Mouse (Mus musculus) heart, embryonic 16.5 days (tissue): ENCODE measurements around the gene Olfr1415. TPM values are rescaled to one million over a fixed set of nuclear protein-coding genes. Genes with fewer than 3 reads are reported as not detected.
"Not testable (repeated sequence)": the region's sequence is repeated elsewhere in the genome, so short reads cannot be mapped to it uniquely, and the experiment has no call there.

Source experiments
- ATAC-seq: fragments of 200-750 bp; cut with Nextera tagmentation; replicated peaks from 2 replicates; pipeline ENCODE4 v1.8.0; 2017; ENCODE audit warnings: moderate number of reproducible peaks; ENCODE audit not compliant: insufficient read depth, low FRiP score; ENCODE audit errors: extremely low read depth
- H3K27ac ChIP-seq: fragments of 300-500 bp; sonication (generic); 2 replicates; pipeline ENCODE4 v1.5.1; 2014; ENCODE audit warnings: mild to moderate bottlenecking, low read length, control low read depth, moderate library complexity
- H3K27me3 ChIP-seq: fragments of 300-500 bp; sonication (generic); 2 replicates; pipeline ENCODE4 v1.6.1; 2014; ENCODE audit warnings: low read length, mixed read lengths; ENCODE audit not compliant: control insufficient read depth, insufficient read depth
- H3K36me3 ChIP-seq: fragments of 300-500 bp; sonication (generic); 2 replicates; pipeline ENCODE4 v1.6.1; 2014; ENCODE audit not compliant: control insufficient read depth, insufficient read depth
- H3K4me1 ChIP-seq: fragments of 300-500 bp; sonication (generic); 2 replicates; pipeline ENCODE4 v1.6.1; 2014; ENCODE audit warnings: low read length, mixed read lengths; ENCODE audit not compliant: control insufficient read depth, insufficient read depth
- H3K4me2 ChIP-seq: fragments of 300-500 bp; sonication (generic); 2 replicates; pipeline ENCODE4 v1.6.1; 2014; ENCODE audit warnings: low read depth, mild to moderate bottlenecking, control low read depth, low read length
- H3K4me3 ChIP-seq: fragments of 300-500 bp; sonication (generic); 2 replicates; pipeline ENCODE4 v1.5.1; 2014; ENCODE audit warnings: mild to moderate bottlenecking, control low read depth, low read length
- H3K9ac ChIP-seq: fragments of 300-500 bp; sonication (generic); 2 replicates; pipeline ENCODE4 v1.6.1; 2014; ENCODE audit warnings: low read length, control low read depth
- H3K9me3 ChIP-seq: fragments of 300-500 bp; sonication (generic); replicated peaks from 2 replicates; pipeline ENCODE4 v1.6.1; 2016; ENCODE audit warnings: low read length; ENCODE audit not compliant: control insufficient read depth
- WGBS: fragments of 180-500 bp; shearing (Covaris S2); extraction: QIAGEN DNeasy Blood & Tissue Kit; methylation state at CpG from one replicate; pipeline ENCODE4 v1.1.7; 2014; 5-methylcytosine and 5-hydroxymethylcytosine counted together
- polyA plus RNA-seq: library from polyadenylated mRNA; unstranded; fragments of >200 nt; fragmentation: Nextera tagmentation; extraction: Ambion mirVana; gene quantifications from 2 replicates; pipeline ENCODE4 v1.2.1, GENCODE M21; 2015

Olfr1415 gene
- polyA plus RNA-seq, result not detected in 2 replicates

DNA sequence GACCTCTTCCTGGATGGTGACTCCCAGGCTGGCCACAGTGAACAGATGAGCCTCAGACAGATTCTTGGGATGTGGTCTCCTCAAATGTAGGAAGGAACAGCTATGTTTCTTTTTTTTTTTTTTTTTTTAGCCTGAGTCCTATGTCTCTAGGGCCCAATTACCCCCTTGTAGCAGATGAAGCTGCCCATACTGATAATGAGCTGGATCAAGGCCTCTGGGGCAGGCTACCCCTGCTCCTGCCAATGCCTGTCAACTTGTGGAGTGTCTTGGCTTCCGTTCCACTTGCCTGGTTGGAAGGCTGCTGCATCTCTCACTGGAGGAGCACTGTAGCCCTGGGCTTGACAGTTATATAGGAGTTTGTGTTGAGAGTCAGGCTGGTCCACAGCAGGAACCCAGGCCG is at the start of gene Olfr1415:
TSS of gene Olfr1415 (minus strand) at position 101 of the 400 bp plus-strand sequence.
- Histone ChIP-seq H3K27me3 (no peaks in the 10 kb centered on the region), H3K27ac (no peak within 1 kb of the TSS), H3K9ac (no peak within 1 kb of the TSS), H3K9me3 (no peaks in the 10 kb centered on the region), H3K4me1 (no peaks in the 10 kb centered on the region), H3K4me3 (no peak within 1 kb of the TSS), H3K36me3 (no peaks in the 10 kb centered on the region), H3K4me2 (no peak within 1 kb of the TSS)
- ATAC-seq, result no peak
- 71% methylated on average over 2 of the region's 2 CpGs for WGBS

GRCm38 (mm10) chr1:92539071-92539470 is 43.2 kb upstream of the Olfr1415 start:
- Histone ChIP-seq H3K27me3 (no peaks in the 10 kb centered on the region), H3K27ac (no peak overlapping the region), H3K4me2 (no peak overlapping the region), H3K9me3 (no peaks in the 10 kb centered on the region), H3K4me3 (no peak overlapping the region), H3K36me3 (no peaks in the 10 kb centered on the region), H3K9ac (no peak overlapping the region), H3K4me1 (no peaks in the 10 kb centered on the region)
- 32% methylated on average over 2 of the region's 2 CpGs for WGBS
- no peak for ATAC-seq

GRCm38 (mm10) chr1:92536972-92537371 is 41.1 kb upstream of the Olfr1415 start:
- no peaks in the 10 kb centered on the region for H3K27me3 ChIP-seq
- no peak overlapping the region for H3K9ac ChIP-seq
- no peaks in the 10 kb centered on the region for H3K9me3 ChIP-seq
- no peaks in the 10 kb centered on the region for H3K4me1 ChIP-seq
- 36% methylated on average over 5 of the region's 5 CpGs for WGBS
- ATAC-seq, result no peak
- H3K36me3 ChIP-seq, result no peaks in the 10 kb centered on the region
- no peak overlapping the region for H3K4me2 ChIP-seq
- no peak overlapping the region for H3K4me3 ChIP-seq
- H3K27ac ChIP-seq, result no peak overlapping the region

GRCm38 (mm10) chr1:92523764-92524163 is 27.9 kb upstream of the Olfr1415 start:
- WGBS, result 77% methylated on average over 3 of the region's 3 CpGs
- Histone ChIP-seq H3K36me3 (no peaks in the 10 kb centered on the region), H3K4me1 (no peaks in the 10 kb centered on the region), H3K9me3 (no peaks in the 10 kb centered on the region), H3K9ac (no peak overlapping the region), H3K27ac (no peak overlapping the region), H3K4me3 (no peak overlapping the region), H3K27me3 (no peaks in the 10 kb centered on the region), H3K4me2 (no peak overlapping the region)
- ATAC-seq, result no peak

GRCm38 (mm10) chr1:92521376-92521775 is 25.5 kb upstream of the Olfr1415 start:
- WGBS, result 19% methylated on average over 10 of the region's 10 CpGs
- H3K27me3 ChIP-seq, result no peaks in the 10 kb centered on the region
- ATAC-seq, result no peak
- no peak overlapping the region for H3K4me3 ChIP-seq
- no peak overlapping the region for H3K27ac ChIP-seq
- H3K9me3 ChIP-seq, result no peaks in the 10 kb centered on the region
- H3K9ac ChIP-seq, result no peak overlapping the region
- no peaks in the 10 kb centered on the region for H3K36me3 ChIP-seq
- H3K4me2 ChIP-seq, result no peak overlapping the region
- no peaks in the 10 kb centered on the region for H3K4me1 ChIP-seq

- H3K4me1 ChIP-seq, result no peaks in the 10 kb centered on the region
- WGBS, result 63% methylated on average over 6 of the region's 6 CpGs
- no peak overlapping the region for H3K9ac ChIP-seq
- H3K36me3 ChIP-seq, result no peaks in the 10 kb centered on the region
- H3K4me3 ChIP-seq, result no peak overlapping the region
- no peak overlapping the region for H3K27ac ChIP-seq
- ATAC-seq, result no peak
- no peaks in the 10 kb centered on the region for H3K27me3 ChIP-seq
- H3K9me3 ChIP-seq, result no peaks in the 10 kb centered on the region
- H3K4me2 ChIP-seq, result no peak overlapping the region
Observed at GRCm38 (mm10) chr1:92519046-92519445, 23.1 kb upstream of the Olfr1415 start.

- no peak within 1 kb of the TSS for H3K27ac ChIP-seq
- no peaks in the 10 kb centered on the region for H3K36me3 ChIP-seq
- 75% methylated on average over 3 of the region's 3 CpGs for WGBS
- no peaks in the 10 kb centered on the region for H3K27me3 ChIP-seq
- no peak for ATAC-seq
- H3K4me3 ChIP-seq, result no peak within 1 kb of the TSS
- no peak within 1 kb of the TSS for H3K4me2 ChIP-seq
- no peak within 1 kb of the TSS for H3K9ac ChIP-seq
- H3K4me1 ChIP-seq, result no peaks in the 10 kb centered on the region
- H3K9me3 ChIP-seq, result no peaks in the 10 kb centered on the region
Observed at GRCm38 (mm10) chr1:92518561-92518960, 22.7 kb upstream of the Olfr1415 start, which contains the start of gene Olfr1414. Gene Olfr1414, minus strand, starts transcription at chr1:92518661.

DNA sequence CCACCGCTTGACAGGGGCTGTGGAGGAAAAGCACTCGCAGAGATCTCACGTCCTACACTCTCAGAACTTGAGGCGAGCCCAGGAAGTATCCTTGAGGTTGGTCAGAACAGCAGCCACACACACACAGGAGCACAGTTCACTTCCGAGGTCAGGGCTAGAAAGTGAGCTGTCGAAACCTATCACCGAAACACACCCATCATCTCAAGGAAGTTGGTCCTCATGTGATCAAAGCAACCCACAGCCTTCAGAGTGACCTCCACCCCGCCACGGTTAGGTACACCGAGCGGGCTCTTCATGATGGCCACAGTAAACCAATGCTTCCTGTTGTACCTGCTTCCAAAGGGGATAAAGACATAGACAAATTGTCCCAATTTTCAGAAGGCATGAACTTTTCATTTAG is 19.5 kb upstream of the Olfr1415 start:
- H3K9ac ChIP-seq, result no peak overlapping the region
- H3K36me3 ChIP-seq, result no peaks in the 10 kb centered on the region
- no peak overlapping the region for H3K4me3 ChIP-seq
- H3K9me3 ChIP-seq, result no peaks in the 10 kb centered on the region
- no peaks in the 10 kb centered on the region for H3K27me3 ChIP-seq
- H3K4me1 ChIP-seq, result no peaks in the 10 kb centered on the region
- 64% methylated on average over 11 of the region's 11 CpGs for WGBS
- ATAC-seq, result no peak
- H3K27ac ChIP-seq, result no peak overlapping the region
- no peak overlapping the region for H3K4me2 ChIP-seq

DNA sequence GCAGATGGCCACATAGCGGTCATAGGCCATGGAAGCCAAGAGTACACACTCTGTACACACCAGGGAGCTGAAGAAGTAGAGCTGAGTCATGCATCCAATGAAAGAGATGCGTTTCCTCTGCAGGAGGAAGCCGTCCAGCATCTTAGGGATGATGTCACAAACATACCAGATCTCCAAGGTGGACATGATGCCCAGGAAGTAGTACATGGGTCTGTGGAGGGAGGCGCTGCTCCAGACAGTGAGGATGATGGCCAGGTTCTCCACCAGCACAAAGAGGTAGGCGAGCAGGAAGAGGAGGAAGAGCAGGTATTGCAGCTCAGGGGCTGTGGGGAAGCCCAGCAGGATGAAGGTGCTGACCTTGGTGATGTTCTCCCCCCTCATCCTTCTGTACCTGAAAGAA is 15.7 kb upstream of the Olfr1415 start:
- not testable (repeated sequence) for H3K36me3 ChIP-seq, H3K4me3 ChIP-seq, H3K4me2 ChIP-seq, H3K27me3 ChIP-seq, H3K9ac ChIP-seq, H3K27ac ChIP-seq, H3K9me3 ChIP-seq, ATAC-seq, H3K4me1 ChIP-seq
- WGBS, result 77% methylated on average over 4 of the region's 5 CpGs

DNA sequence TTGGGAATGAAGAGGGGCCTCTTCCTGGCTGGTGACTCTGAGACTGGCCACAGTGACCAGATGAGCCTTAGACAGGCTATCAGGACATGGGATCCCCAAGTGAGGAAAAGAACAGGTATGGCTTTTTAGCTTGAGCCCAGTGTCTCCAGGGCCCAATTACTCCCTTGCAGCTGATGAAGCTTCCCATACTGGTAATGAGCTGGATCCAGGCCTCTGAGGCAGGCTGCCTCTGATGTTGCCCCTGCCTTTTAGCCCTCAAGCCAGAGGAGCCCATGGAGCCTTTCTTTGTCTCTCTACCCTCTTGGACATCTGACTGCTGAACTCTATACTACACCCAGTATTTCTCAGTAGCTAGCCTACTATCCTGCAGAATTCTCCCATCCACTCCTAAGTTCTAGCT is 10.9 kb downstream of the Olfr1415 start, which contains the start of gene Olfr1416:
TSS of gene Olfr1416 (minus strand) at position 101 of the 400 bp plus-strand sequence.
- H3K27me3 ChIP-seq, result no peaks in the 10 kb centered on the region
- H3K9me3 ChIP-seq, result 0 out of 2 replicates have a peak, but pooled peaks cover 3% of the 10 kb centered on the region
- H3K27ac ChIP-seq, result no peak within 1 kb of the TSS
- no peak within 1 kb of the TSS for H3K9ac ChIP-seq
- H3K4me3 ChIP-seq, result no peak within 1 kb of the TSS
- no peaks in the 10 kb centered on the region for H3K36me3 ChIP-seq
- H3K4me1 ChIP-seq, result no peaks in the 10 kb centered on the region
- no peak within 1 kb of the TSS for H3K4me2 ChIP-seq
- ATAC-seq, result no peak
